Mouse (Mus musculus) bone marrow macrophage, adult 2 months (primary cell): ENCODE results near the gene Phf21a.

Source experiments
- CTCF ChIP-seq: IDR thresholded peaks from 2 replicates; pipeline ENCODE4 v1.5.1; 2012; ENCODE audit warnings: low read depth, mild to moderate bottlenecking, low read length, moderate library complexity
- POLR2A ChIP-seq: IDR thresholded peaks from 2 replicates; pipeline ENCODE4 v1.6.1; 2012; ENCODE audit warnings: mild to moderate bottlenecking, low read depth, low read length, borderline replicate concordance

DNA sequence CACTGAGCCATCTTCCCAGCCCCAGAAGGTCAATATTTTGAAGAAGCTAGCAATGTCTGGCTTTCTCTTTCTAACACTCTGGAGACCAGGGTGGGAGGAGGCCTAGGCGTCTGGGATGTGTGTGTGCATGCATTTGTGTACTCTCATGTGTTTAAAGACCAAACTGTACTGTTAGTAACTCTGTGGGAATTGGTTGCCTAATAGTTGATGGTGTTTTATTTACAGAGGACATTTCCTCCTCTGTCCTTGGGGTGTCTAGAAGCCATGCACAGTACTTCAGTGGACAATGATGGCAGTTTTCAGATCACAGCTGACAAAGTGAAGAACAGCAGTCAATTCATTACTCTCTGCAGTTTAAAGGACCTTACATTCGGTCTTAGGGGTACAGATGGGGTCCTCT is 254.3 kb downstream of the Phf21a start:
- no peak for TF ChIP-seq CTCF
- no peak for TF ChIP-seq POLR2A
